Mouse (Mus musculus) macrophage (primary cell): ENCODE results near the gene Gm14403. TPM values are rescaled to one million over a fixed set of nuclear protein-coding genes. Genes with fewer than 3 reads are reported as not detected.
"Not testable (repeated sequence)": the region's sequence is repeated elsewhere in the genome, so short reads cannot be mapped to it uniquely, and the experiment has no call there.

Experiments
- H3K27ac ChIP-seq: fragments of 350-480 bp; formaldehyde crosslinking; 2 replicates; pipeline ENCODE4 v1.9.0; 2021
- H3K36me3 ChIP-seq: fragments of 350-480 bp; formaldehyde crosslinking; 2 replicates; pipeline ENCODE4 v1.9.0; 2021; ENCODE audit errors: inconsistent target
- H3K4me3 ChIP-seq: fragments of 350-480 bp; formaldehyde crosslinking; 2 replicates; pipeline ENCODE4 v1.9.0; 2021; ENCODE audit errors: inconsistent target
- H3K79me2 ChIP-seq: fragments of 350-480 bp; formaldehyde crosslinking; 2 replicates; pipeline ENCODE4 v1.9.0; 2021; ENCODE audit errors: inconsistent target
- WGBS: methylation state at CpG from one replicate; pipeline ENCODE4 v1.1.7; 2026; ENCODE audit warnings: inconsistent platforms; ENCODE audit not compliant: missing documents; 5-methylcytosine and 5-hydroxymethylcytosine counted together
- polyA plus RNA-seq: library from polyadenylated mRNA; stranded (reverse); fragments of 250-400 nt; gene quantifications from 3 replicates; pipeline ENCODE4 v1.2.4, GENCODE M21; 2018; ENCODE audit warnings: inconsistent platforms

Gene Gm14403
- polyA plus RNA-seq, 1 experiment from 2014 or later, result 11.0 TPM

GRCm38 (mm10) chr2:177523061-177523460 lies 25.0 kb downstream of the Gm14403 start:
- WGBS, result 86% methylated on average over 14 of the region's 20 CpGs
- no peaks in the 10 kb centered on the region for H3K36me3 ChIP-seq
- no peak overlapping the region for H3K4me3 ChIP-seq
- no peaks in the 10 kb centered on the region for H3K79me2 ChIP-seq
- H3K27ac ChIP-seq, result no peak overlapping the region

- not testable (repeated sequence) for H3K27ac ChIP-seq, H3K36me3 ChIP-seq, H3K79me2 ChIP-seq, H3K4me3 ChIP-seq
- WGBS, result 89% methylated on average over 5 of the region's 6 CpGs
Observed at GRCm38 (mm10) chr2:177523674-177524073, 25.7 kb downstream of the Gm14403 start.

- not testable (repeated sequence) for H3K79me2 ChIP-seq, H3K27ac ChIP-seq, H3K4me3 ChIP-seq, H3K36me3 ChIP-seq
- WGBS, result 96% methylated on average over 16 of the region's 16 CpGs
Observed at GRCm38 (mm10) chr2:177524171-177524570, 26.2 kb downstream of the Gm14403 start.

- Histone ChIP-seq H3K27ac (no peak overlapping the region), H3K4me3 (no peak overlapping the region), H3K36me3 (no peaks in the 10 kb centered on the region), H3K79me2 (no peaks in the 10 kb centered on the region)
- WGBS, result 81% methylated on average over 9 of the region's 9 CpGs
Observed at GRCm38 (mm10) chr2:177535876-177536275, 37.9 kb downstream of the Gm14403 start.

- not testable (repeated sequence) for H3K27ac ChIP-seq, H3K36me3 ChIP-seq, H3K4me3 ChIP-seq, H3K79me2 ChIP-seq
- WGBS, result 85% methylated on average over 2 of the region's 2 CpGs
Observed at GRCm38 (mm10) chr2:177537141-177537540, 39.1 kb downstream of the Gm14403 start.

GRCm38 (mm10) chr2:177537717-177538116 lies 39.7 kb downstream of the Gm14403 start:
- not testable (repeated sequence) for H3K4me3 ChIP-seq, H3K36me3 ChIP-seq, H3K79me2 ChIP-seq, H3K27ac ChIP-seq
- WGBS, result 75% methylated on average over 5 of the region's 5 CpGs

- not testable (repeated sequence) for H3K4me3 ChIP-seq, H3K79me2 ChIP-seq, H3K36me3 ChIP-seq, H3K27ac ChIP-seq
- WGBS, result no CpG with 5 or more reads among the region's 1 CpGs
Observed at GRCm38 (mm10) chr2:177555261-177555660, 57.2 kb downstream of the Gm14403 start.

Other genes starting within 250 kb of the Gm14403 start
- gene Gm14409, start 231.2 kb upstream of the Gm14403 start, polyA plus RNA-seq, result 0.33 TPM in 1 of 3 replicates, not detected in the others
- 0.20 TPM in 1 of 3 replicates, not detected in the others for gene Gm14412, start 173.9 kb upstream of the Gm14403 start, polyA plus RNA-seq
- 0.79 to 3.2 TPM (median 1.7 TPM) in 3 replicates for gene Gm14418, start 99.9 kb upstream of the Gm14403 start, polyA plus RNA-seq
- gene Zfp970, start 33.5 kb upstream of the Gm14403 start, polyA plus RNA-seq, result 5.7 to 13.1 TPM (median 7.6 TPM) in 3 replicates
- gene Gm14406, start 80.0 kb downstream of the Gm14403 start, polyA plus RNA-seq, result not detected in 3 replicates